Mouse (Mus musculus) urinary bladder, adult 18-20 months (tissue): ENCODE data around the gene Neurl1a.

Source experiments
- DNase-seq, 2 experiments: peaks; one replicate each; pipeline ENCODE4 v3.0.0; 2022; ENCODE audit warnings: low spot score in 2 of 2, mixed read lengths in 2 of 2

Neurl1a gene

GRCm38 (mm10) chr19:47211609-47212312 lies 33.1 kb downstream of the Neurl1a start:
- no peak for DNase-seq

- no peak for DNase-seq
These were observed 33.8 kb downstream of the Neurl1a start for GRCm38 (mm10) chr19:47212401-47212800.

GRCm38 (mm10) chr19:47213470-47213869 lies 34.9 kb downstream of the Neurl1a start:
- no peak for DNase-seq

DNA sequence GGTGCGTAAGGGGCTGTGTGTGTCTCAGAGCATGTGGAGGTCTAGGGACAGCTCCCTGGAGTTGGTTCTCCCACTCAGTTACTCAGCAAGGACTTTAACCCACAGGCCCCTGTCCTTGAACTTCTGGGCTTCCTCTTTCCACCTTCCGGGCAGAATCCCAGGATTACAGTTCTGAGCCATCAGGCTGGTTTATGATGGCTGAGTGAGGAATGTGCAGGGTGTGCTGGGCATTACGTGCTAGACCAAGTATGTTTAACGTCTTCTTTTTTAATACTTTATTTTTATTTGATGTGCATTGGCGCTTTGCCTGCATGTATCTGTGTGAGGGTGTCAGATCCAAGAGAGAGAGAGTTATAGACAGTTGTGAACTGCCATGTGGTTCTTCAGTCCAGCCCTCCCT lies 38.1 kb downstream of the Neurl1a start:
- DNase-seq, result no peak

DNA sequence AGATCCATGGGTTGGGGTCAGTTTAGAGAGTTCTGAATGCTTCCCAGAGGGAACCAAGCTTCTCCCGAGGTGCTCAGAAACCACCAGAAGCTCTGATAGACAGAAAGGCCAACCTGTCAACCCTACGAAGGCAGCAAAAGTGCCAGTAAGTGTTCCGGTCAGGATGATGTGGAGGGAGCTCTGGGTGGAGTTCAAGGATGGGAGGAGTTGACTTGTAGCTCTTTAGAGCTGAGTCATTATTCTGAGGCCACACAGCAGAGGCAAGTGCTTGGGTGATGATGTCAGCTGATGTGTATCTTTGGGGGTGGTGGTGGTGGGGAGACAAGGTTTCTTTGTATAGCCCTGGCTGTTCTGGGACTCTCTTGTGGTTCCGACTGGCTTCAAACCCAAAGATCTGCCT lies 41.0 kb downstream of the Neurl1a start:
- DNase-seq, result peak in 1 of 2 experiments; percentile 56

DNA sequence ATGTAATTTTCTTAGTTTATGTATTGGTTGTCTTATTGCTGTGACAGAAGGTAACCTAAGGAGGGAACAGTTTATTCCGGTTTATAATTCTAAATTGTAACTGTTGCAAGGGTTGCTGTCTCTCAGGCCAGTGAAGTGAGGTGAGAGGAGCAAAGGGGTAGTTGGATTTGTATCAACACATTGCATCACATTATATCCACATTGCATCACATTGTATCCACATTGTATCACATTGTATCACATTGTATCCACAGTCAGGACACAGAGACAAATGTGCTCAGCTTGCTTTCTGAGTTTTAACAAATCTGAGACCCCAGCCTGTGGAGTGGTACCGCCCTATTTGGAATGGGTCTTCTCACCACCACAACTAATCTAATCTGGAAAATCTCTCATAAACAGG lies 41.6 kb downstream of the Neurl1a start:
- DNase-seq, result no peak

DNA sequence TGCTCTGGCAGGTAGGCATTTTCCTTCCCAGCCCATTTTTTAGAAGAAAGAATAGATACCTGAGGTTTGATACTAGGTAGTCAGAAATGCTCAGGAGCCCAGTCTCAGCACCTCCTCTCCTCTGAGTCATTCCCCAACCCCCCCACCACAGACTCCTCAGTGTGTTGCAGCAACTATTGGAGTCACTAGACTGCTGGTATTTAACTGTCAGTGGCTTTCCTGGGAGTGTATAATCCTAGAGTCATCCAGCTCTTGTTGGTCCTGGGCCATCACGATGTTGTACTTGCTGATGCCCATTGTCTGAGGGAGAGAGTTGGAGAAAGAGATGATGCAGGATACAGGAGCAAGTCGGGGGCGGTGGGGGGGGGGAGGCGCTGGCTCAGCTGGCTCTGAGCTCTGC lies 42.4 kb downstream of the Neurl1a start:
- no peak for DNase-seq

- DNase-seq, result no peak
These were observed 43.0 kb downstream of the Neurl1a start for GRCm38 (mm10) chr19:47221500-47222153.

GRCm38 (mm10) chr19:47222154-47222840 lies 43.7 kb downstream of the Neurl1a start:
- DNase-seq, result no peak

- no peak for DNase-seq
These were observed 44.4 kb downstream of the Neurl1a start for GRCm38 (mm10) chr19:47222841-47223557.

DNA sequence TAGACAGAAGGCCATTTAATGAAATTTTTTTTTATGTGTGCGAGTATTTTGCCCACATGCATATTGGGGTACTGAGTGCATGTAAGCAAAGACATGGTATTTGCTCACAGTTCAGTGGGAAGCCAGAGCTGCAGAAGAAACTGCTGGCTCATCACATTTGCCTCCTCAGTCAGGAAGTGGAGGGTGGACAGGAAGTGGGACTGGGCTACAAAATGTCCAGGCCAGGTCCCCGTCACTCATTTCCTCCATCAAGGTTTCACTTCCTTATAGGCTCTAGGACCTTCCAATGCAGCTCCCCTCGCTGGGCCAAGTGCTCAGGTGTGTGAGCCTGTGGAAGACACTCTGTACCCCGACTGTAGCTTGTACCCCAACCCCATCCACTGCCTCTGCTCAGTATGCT lies 46.1 kb downstream of the Neurl1a start:
- DNase-seq, result no peak

DNA sequence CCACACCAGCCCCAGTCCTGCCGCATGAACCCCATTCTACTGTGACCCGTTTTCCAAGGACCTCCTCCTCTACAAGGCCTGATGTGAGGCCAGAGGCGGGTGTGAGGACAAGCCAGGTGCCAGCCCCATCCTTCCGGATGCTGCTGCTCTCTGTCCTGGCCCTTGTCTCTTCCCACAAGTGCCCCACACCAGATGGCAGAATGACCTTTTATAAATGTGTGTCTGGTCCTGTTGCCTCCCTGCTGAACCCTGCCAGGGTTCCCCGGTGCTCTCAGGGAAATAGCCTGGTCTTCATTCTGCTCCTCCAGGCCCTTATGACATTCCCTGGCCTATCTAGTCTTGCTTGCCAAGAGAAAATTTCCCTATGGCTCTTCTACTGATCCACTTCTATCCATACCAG lies 47.2 kb downstream of the Neurl1a start:
- no peak for DNase-seq

DNA sequence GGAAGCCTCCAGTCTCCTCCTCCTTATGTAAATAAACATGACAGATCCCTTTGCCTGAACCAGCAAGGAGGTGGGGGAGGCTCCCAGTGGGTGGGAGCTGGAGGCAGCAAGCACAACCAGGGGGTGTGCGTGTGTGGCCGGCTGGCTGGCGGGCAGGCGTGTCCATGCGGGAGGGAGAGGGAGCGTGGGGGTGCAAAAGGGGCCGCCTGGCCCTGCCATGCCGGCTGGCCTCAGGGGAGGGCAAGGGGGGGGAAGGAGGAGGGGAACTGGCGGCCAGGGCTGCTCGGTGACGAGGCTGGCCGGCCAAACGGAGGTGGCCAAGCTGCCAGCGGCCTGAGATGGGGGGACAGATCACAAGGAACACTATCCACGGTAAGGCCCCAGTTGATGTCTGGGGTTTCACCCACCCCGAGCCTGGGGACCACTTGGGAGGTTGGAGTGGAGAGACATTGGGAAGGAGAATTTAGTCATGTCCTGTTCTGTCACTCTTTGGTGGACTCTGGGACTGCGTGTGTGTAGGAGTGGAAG lies 50.2 kb downstream of the Neurl1a start:
- DNase-seq, result peak in 1 of 2 experiments; percentile 48

DNA sequence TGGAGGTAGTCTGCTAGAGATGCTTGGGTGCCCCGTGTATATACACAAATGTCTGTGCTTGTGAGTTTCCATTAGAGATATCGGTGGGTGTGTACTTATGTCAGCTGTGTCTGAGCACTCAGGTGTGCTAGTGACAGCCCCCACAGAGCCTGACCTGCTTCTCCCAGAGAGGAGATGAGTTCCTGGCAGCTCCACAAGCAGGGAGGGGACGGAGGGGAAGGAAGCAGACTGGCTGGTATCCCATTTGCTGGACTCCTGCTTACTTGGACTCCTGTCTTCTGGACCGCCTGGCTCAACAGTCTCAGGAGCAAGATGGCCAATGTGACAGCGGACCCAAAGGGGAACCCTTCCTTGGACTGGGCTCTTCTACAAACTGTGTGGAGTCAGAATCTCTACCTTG lies 50.8 kb downstream of the Neurl1a start:
- DNase-seq, result no peak

GRCm38 (mm10) chr19:47230082-47230481 lies 51.5 kb downstream of the Neurl1a start:
- no peak for DNase-seq

GRCm38 (mm10) chr19:47230682-47231081 lies 52.1 kb downstream of the Neurl1a start:
- no peak for DNase-seq

GRCm38 (mm10) chr19:47231389-47231788 lies 52.8 kb downstream of the Neurl1a start:
- no peak for DNase-seq

- no peak for DNase-seq
These were observed 53.7 kb downstream of the Neurl1a start for GRCm38 (mm10) chr19:47232077-47232865.

- DNase-seq, result no peak
These were observed 54.5 kb downstream of the Neurl1a start for GRCm38 (mm10) chr19:47233087-47233486.

GRCm38 (mm10) chr19:47240076-47240475 lies 61.5 kb downstream of the Neurl1a start:
- no peak for DNase-seq

GRCm38 (mm10) chr19:47240957-47241356 lies 62.3 kb downstream of the Neurl1a start:
- DNase-seq, result no peak
